Mouse (Mus musculus) stomach, embryonic 15.5 days (tissue): ENCODE data around the gene Pth1r. TPM values are rescaled to one million over a fixed set of nuclear protein-coding genes. Genes with fewer than 3 reads are reported as not detected.

ENCODE experiments used
- ATAC-seq: fragments of 200-750 bp; cut with Nextera tagmentation; 2 replicates; pipeline ENCODE4 v1.8.0; 2017; ENCODE audit warnings: low read depth, moderate number of reproducible peaks, moderate TSS enrichment; ENCODE audit not compliant: insufficient read depth, low FRiP score
- H3K27ac ChIP-seq: fragments of 300-500 bp; sonication (generic); 2 replicates; pipeline ENCODE4 v1.5.1; 2015; ENCODE audit warnings: mild to moderate bottlenecking, inconsistent platforms
- H3K27me3 ChIP-seq: fragments of 300-500 bp; sonication (generic); replicated peaks from 2 replicates; pipeline ENCODE4 v1.6.1; 2015; ENCODE audit warnings: inconsistent platforms
- H3K36me3 ChIP-seq: fragments of 300-500 bp; sonication (generic); 2 replicates; pipeline ENCODE4 v1.6.1; 2015; ENCODE audit warnings: inconsistent platforms
- H3K4me1 ChIP-seq: fragments of 300-500 bp; sonication (generic); 2 replicates; pipeline ENCODE4 v1.6.1; 2015; ENCODE audit warnings: inconsistent platforms
- H3K4me2 ChIP-seq: fragments of 300-500 bp; sonication (generic); 2 replicates; pipeline ENCODE4 v1.6.1; 2015; ENCODE audit warnings: mild to moderate bottlenecking, inconsistent platforms
- H3K4me3 ChIP-seq: fragments of 300-500 bp; sonication (generic); replicated peaks from 2 replicates; pipeline ENCODE4 v1.5.1; 2015; ENCODE audit warnings: inconsistent platforms
- H3K9ac ChIP-seq: fragments of 300-500 bp; sonication (generic); 2 replicates; pipeline ENCODE4 v1.6.1; 2015; ENCODE audit warnings: inconsistent platforms
- H3K9me3 ChIP-seq: fragments of 300-500 bp; sonication (generic); 2 replicates; pipeline ENCODE4 v1.6.1; 2016; ENCODE audit warnings: inconsistent platforms
- WGBS: fragments of 180-500 bp; shearing (Covaris S2); methylation state at CpG from one replicate; pipeline ENCODE4 v1.1.7; 2015; 5-methylcytosine and 5-hydroxymethylcytosine counted together
- polyA plus RNA-seq: library from polyadenylated mRNA; unstranded; fragments of >200 nt; fragmentation: Nextera tagmentation; extraction: Ambion mirVana; gene quantifications from 2 replicates; pipeline ENCODE4 v1.2.1, GENCODE M21; 2015

Gene Pth1r
- polyA plus RNA-seq, 1 experiment from 2014 or later: 23.9 TPM

DNA sequence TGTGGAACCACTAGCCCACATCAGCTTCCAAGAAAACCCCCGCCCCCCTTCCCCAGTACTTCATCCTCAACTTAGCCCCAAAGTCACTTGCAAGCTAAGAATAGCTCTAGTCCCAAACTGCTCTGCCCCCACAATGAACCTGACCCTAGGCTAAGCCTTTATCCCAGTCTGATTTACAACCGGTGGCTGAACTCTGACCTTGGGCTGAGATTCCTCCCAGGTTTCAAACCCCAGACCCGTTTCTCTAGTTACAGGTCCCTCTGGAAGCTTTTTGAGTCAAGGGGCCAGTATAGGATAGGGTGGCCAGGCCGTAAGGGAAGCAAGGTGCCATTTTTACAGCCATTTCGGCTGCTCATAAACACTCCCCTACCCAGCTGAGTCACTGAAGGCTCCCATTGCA, 707 bp downstream of the Pth1r start:
- Histone ChIP-seq H3K4me2 (no peak overlapping the region), H3K4me3 (no peak overlapping the region), H3K36me3 (no peaks in the 10 kb centered on the region), H3K9me3 (no peaks in the 10 kb centered on the region), H3K27me3 (peaks cover 28% of the 10 kb centered on the region), H3K27ac (no peak overlapping the region), H3K9ac (no peak overlapping the region), H3K4me1 (peaks cover 21% of the 10 kb centered on the region; the same call in 1 of the 2 replicates)
- WGBS: 45% methylated on average over 5 of the region's 5 CpGs
- no peak for ATAC-seq

DNA sequence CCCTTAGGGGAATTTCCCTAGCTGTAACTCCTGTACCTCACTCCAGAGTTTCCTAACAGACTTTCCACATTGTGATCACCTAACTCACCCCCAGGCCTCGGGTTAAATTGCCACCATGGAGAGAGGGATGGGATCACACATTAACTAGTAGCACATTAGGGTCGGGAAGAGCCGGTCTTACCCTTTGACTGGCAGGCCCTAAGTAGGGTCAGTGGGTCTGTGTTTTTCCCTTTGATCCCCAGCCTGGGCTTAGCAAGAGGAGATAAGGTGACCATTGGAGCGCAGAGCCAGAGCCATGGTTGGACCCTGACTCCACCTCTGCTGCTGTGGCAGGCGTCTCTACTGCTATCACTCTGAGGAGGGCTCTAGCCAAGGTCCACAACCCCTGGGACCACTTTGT, 1.2 kb downstream of the Pth1r start:
- H3K4me1 ChIP-seq: peaks cover 24% of the 10 kb centered on the region; the same call in 1 of the 2 replicates
- ATAC-seq: no peak
- WGBS: 47% methylated on average over 5 of the region's 5 CpGs
- H3K27ac ChIP-seq: no peak overlapping the region
- H3K4me3 ChIP-seq: no peak overlapping the region
- H3K36me3 ChIP-seq: no peaks in the 10 kb centered on the region
- no peaks in the 10 kb centered on the region for H3K9me3 ChIP-seq
- no peak overlapping the region for H3K9ac ChIP-seq
- H3K27me3 ChIP-seq: peaks cover 33% of the 10 kb centered on the region
- no peak overlapping the region for H3K4me2 ChIP-seq

DNA sequence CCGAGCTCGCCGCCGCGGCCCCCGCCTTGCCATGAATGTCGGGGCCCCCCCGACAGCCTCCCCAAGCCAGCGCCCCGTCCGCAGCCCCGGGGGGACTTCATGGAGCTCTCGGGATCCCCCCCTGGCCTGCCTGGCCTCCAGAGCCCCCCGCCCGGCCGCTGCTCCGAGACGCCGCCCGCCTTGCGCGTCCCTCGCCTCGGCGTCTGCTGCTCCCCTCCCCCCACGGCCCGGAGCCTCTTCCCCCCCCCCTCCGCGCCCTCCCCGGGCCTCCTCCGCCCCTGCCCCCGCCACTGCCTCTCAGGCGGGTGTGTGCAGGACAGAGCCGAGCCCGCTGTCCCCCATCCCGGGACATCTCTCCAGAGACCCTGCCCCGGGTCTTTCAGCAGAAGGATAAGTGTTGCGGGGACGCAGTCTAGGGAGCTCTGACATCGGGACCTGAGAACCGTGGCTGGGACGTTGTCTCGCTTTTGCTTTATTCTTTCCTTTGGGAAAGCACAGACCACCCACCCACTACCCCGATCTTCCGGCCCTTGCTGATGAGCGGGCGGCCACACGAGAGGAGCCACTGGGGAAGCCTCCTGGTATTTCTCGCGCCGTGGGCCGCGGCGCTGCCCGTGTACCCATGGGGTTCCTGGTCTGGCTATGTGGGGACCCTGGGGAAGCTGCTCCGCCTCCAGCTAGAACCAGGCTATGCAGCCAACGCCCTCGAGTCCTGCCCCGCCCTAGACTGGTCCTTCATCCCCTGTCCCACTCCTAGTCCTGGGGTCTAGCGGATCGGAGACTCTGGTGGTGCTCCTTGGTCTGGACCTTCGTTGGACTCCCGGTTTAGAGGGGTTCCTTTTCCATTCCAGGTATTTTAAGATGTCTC, 3.3 kb downstream of the Pth1r start:
- peaks cover 45% of the 10 kb centered on the region for H3K27me3 ChIP-seq
- H3K4me1 ChIP-seq: 0 out of 2 replicates have a peak, but pooled peaks cover 21% of the 10 kb centered on the region
- H3K4me3 ChIP-seq: peak overlapping the region; percentile 64
- ATAC-seq: 0 out of 2 replicates have a peak, but pooled peaks have one; percentile 2
- H3K9me3 ChIP-seq: no peaks in the 10 kb centered on the region
- peak overlapping the region; percentile 73 for H3K27ac ChIP-seq
- WGBS: 4% methylated on average over 43 of the region's 63 CpGs
- peak overlapping the region; percentile 92 for H3K4me2 ChIP-seq
- H3K9ac ChIP-seq: peak overlapping the region; percentile 58
- H3K36me3 ChIP-seq: no peaks in the 10 kb centered on the region; the same call in 1 of the 2 replicates

DNA sequence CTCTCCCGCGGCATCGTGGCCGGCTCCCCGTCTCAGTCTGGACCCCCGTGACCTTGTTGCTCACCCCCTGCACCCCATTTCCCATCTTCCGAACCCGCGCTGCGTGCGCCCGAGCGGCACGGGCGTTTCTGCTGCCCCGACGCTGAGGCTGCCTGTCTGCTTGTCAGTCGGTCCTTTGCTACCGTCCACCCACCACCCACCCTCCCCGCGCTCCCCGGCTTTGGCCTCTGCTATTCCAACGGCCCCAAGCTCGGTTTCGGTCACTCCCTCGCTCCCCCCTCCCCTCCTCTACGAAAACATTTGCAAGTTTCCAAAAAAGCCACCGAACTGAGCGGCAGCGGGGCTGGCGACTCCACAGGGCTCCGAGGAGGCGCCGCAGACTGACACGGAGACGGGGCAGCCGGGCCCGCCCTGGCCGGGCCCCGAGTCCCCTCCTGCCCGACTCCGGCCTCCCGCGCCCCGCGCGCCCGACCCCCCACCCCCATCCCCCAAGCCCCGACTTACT, 3.9 kb downstream of the Pth1r start:
- ATAC-seq: 0 out of 2 replicates have a peak, but pooled peaks have one; percentile 15
- WGBS: under 1% methylated on average over 37 of the region's 49 CpGs
- peaks cover 45% of the 10 kb centered on the region for H3K27me3 ChIP-seq

DNA sequence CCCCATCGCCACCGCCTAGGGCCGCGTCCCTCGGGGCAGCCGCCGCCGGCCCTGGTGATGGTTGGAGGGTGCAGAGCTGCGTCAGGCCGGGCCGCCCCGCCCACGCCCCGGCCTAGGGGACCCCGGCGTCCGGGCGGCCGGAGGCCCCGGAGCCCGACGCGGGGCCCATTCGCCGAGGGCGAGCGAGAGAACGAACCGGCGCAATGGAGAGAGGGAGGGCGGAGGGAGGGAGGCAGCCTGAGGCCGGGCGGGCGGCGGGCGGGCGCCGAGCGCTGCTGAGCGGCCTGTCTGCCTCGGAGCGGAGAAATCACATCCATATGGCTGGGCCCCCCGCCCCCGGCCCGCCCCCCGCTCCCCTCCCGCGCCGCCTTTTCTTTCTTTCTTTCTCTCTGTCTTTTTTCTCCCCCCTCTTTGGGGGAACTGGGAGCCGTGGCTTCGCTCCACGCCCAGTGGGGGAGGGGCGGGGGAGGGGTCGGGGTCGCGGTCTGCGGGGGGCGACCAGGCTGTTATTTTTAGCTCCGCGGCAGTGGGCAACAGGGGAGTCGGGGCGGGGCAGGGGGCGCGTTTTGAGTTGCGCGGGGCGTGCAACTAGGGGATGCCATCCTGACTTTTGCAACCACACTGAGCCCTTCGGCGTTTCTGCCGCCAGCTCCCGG, 4.5 kb downstream of the Pth1r start:
- Histone ChIP-seq H3K36me3 (no peaks in the 10 kb centered on the region; the same call in 1 of the 2 replicates), H3K9me3 (no peaks in the 10 kb centered on the region), H3K27ac (peak overlapping the region; percentile 73), H3K4me2 (peak overlapping the region; percentile 92), H3K9ac (peak overlapping the region; percentile 58), H3K4me1 (0 out of 2 replicates have a peak, but pooled peaks cover 21% of the 10 kb centered on the region), H3K27me3 (peaks cover 45% of the 10 kb centered on the region), H3K4me3 (peak overlapping the region; percentile 64)
- 0% methylated on average over 52 of the region's 71 CpGs for WGBS
- ATAC-seq: peak; percentile 64

More for the DNA sequence above, 3.9 kb downstream of the Pth1r start:
- 0 out of 2 replicates have a peak, but pooled peaks cover 21% of the 10 kb centered on the region for H3K4me1 ChIP-seq
- peak overlapping the region; percentile 73 for H3K27ac ChIP-seq
- no peaks in the 10 kb centered on the region for H3K9me3 ChIP-seq
- peak overlapping the region; percentile 58 for H3K9ac ChIP-seq
- peak overlapping the region; percentile 92 for H3K4me2 ChIP-seq
- H3K4me3 ChIP-seq: peak overlapping the region; percentile 64
- H3K36me3 ChIP-seq: no peaks in the 10 kb centered on the region; the same call in 1 of the 2 replicates

DNA sequence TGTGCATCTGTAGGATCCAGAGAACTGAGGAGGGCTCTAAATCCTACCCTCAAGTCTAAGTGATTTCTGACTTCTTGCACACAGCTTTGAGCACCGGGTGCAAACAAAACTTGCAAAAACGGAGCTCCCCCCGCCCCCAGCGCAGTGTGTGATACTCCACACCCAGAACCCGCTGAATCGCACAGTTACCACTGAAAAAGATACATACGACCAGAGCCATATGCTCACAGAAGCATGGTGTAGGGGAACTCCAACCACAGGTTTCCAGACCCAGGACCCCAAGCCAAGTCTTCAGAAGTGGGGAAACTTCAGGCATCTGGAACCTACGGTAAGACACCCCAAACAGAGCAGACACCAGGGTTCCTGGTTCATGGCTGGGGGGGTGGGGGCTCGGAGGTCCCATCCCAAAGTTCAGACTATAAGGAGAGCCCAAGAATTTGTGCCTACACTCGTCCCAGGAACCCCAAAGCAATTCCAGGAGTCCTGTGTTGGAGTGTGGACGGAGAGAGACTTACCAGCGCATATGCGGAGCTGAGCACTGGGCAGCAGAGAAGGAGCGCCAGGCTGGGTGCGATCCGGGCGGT, 5.1 kb downstream of the Pth1r start, which contains the start of gene Myl3:
Gene Myl3, plus strand, starts transcription at position 151 of the 584 bp plus-strand sequence.
- Histone ChIP-seq H3K9ac (peak within 1 kb of the TSS; percentile 58), H3K4me3 (peak within 1 kb of the TSS; percentile 64), H3K4me1 (0 out of 2 replicates have a peak, but pooled peaks cover 21% of the 10 kb centered on the region), H3K27ac (peak within 1 kb of the TSS; percentile 73), H3K4me2 (peak within 1 kb of the TSS; percentile 92), H3K27me3 (peaks cover 45% of the 10 kb centered on the region), H3K9me3 (no peaks in the 10 kb centered on the region), H3K36me3 (no peaks in the 10 kb centered on the region; the same call in 1 of the 2 replicates)
- WGBS: 3% methylated on average over 17 of the region's 17 CpGs
- no peak for ATAC-seq

DNA sequence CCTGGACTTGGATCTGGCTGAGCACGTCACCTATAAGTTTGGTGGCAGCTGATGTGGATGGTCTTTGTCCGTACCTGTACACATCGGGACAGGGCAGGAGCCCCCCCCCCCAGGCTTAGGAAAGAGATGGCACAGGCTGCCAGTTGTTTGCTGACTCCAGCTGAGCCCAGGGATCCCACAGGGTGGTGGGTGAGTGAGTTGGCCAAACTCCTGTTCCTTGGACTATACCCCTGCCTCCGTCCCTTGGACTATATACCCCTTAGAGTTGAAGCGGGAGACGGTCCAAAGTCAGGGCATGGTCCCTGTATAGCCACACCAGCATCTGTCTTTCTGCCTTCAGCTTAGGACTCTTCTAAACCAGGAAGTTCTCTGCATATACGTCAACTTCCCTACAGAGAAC, 7.0 kb downstream of the Pth1r start:
- H3K9me3 ChIP-seq: no peaks in the 10 kb centered on the region
- H3K4me2 ChIP-seq: no peak overlapping the region
- H3K27me3 ChIP-seq: peaks cover 42% of the 10 kb centered on the region
- H3K4me3 ChIP-seq: no peak overlapping the region
- H3K27ac ChIP-seq: no peak overlapping the region
- 85% methylated on average over 7 of the region's 7 CpGs for WGBS
- no peak for ATAC-seq
- 0 out of 2 replicates have a peak, but pooled peaks cover 21% of the 10 kb centered on the region for H3K4me1 ChIP-seq
- no peaks in the 10 kb centered on the region; the same call in 1 of the 2 replicates for H3K36me3 ChIP-seq
- H3K9ac ChIP-seq: no peak overlapping the region

DNA sequence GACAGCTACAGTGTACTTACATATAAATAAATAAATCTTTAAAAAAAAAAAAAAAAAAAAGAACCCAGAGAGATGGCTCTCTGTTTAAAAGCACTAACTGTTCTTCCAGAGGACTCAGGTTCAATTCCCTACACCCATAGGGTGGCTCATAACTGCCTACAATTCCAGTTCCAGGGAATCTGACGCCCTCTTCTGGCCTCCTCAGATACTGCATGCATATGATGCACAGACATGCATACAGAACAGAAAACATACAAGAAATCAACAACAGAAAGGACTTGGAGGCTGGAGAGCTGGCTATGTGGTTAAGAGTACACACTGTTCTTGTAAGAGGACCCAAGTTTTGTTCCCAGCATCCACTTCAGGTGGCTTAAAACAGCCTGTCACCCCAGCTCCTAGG, 8.9 kb downstream of the Pth1r start:
- WGBS: 29% methylated on average over 1 of the region's 1 CpGs

DNA sequence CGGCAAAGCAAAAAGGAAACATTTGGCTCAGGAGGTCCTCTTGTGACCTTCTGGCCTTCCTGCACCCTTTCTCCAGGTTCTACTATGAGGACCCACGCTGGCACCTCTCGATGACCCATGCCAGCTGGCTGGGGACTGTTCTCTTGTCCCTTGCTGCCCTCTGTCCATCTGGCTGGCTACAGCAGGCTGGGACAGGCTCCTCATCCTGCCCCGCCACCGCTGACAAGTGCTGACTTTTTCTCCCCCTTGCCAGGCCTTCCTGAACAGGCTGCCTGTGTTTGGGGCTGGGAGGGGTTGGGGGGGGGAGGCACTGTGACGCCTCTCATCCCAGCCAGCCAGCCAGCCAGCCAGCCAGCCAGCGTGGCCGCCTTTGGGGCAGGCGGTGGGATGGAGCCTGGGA, 10.6 kb downstream of the Pth1r start:
- Histone ChIP-seq H3K9me3 (no peaks in the 10 kb centered on the region), H3K4me3 (no peak overlapping the region), H3K4me2 (no peak overlapping the region), H3K9ac (no peak overlapping the region), H3K4me1 (peaks cover 33% of the 10 kb centered on the region), H3K27ac (no peak overlapping the region), H3K27me3 (peaks cover 18% of the 10 kb centered on the region), H3K36me3 (no peaks in the 10 kb centered on the region; the same call in 1 of the 2 replicates)
- 47% methylated on average over 9 of the region's 9 CpGs for WGBS
- ATAC-seq: no peak

More for the DNA sequence above, 8.9 kb downstream of the Pth1r start:
- Histone ChIP-seq H3K36me3 (no peaks in the 10 kb centered on the region; the same call in 1 of the 2 replicates), H3K4me2 (no peak overlapping the region), H3K9me3 (no peaks in the 10 kb centered on the region), H3K4me1 (peaks cover 34% of the 10 kb centered on the region), H3K27ac (no peak overlapping the region), H3K9ac (no peak overlapping the region), H3K4me3 (no peak overlapping the region), H3K27me3 (peaks cover 28% of the 10 kb centered on the region)
- no peak for ATAC-seq

DNA sequence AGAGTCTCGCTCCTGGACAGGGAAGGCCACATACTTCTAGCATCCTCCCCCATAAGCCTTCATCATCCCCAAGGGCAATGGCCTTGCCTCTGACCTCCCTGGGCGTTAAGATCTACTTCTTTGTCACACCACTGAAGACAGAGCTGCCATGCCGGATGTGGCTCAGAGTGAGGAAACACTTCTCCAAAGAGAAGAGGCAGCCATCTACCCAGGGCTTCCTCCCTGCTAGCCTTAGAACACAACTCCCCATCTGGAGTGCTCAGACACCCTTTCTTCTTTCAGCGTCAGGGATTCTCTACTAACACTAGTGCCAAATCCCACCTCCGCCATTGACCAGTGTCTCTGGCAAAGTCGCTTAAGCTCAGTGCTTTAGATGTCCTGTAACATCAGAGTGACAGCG, 12.8 kb downstream of the Pth1r start:
- H3K27me3 ChIP-seq: no peaks in the 10 kb centered on the region
- no peak for ATAC-seq
- peaks cover 27% of the 10 kb centered on the region for H3K4me1 ChIP-seq
- no peak overlapping the region for H3K27ac ChIP-seq
- H3K9ac ChIP-seq: no peak overlapping the region
- 74% methylated on average over 7 of the region's 7 CpGs for WGBS
- no peak overlapping the region for H3K4me2 ChIP-seq
- H3K9me3 ChIP-seq: no peaks in the 10 kb centered on the region
- no peak overlapping the region for H3K4me3 ChIP-seq
- no peaks in the 10 kb centered on the region for H3K36me3 ChIP-seq

DNA sequence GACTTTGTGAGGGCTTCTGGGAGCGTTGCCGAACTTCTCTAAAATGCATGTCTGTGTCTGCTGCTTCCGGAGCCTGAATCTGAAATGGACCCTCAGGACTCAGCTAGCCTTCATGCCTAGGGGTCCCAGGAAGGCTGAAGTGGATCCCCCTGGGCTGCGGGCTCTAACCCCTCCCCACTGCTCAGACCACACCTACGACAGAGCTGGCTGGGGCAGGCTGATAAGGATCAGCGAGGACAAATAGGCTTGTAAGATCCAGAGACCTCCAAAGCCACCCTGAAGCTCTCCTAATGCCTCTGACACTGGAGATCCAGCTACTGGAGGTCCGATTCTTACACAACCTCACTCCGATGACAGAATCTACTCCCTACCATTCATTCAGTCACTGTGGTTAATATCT, 13.8 kb downstream of the Pth1r start:
- Histone ChIP-seq H3K4me2 (peak overlapping the region; percentile 71), H3K4me1 (peaks cover 27% of the 10 kb centered on the region), H3K9ac (no peak overlapping the region), H3K27me3 (0 out of 2 replicates have a peak, but pooled peaks cover 5% of the 10 kb centered on the region), H3K4me3 (peak overlapping the region; percentile 33), H3K9me3 (no peaks in the 10 kb centered on the region), H3K36me3 (no peaks in the 10 kb centered on the region), H3K27ac (peak overlapping the region; percentile 76)
- no peak for ATAC-seq
- 6% methylated on average over 8 of the region's 8 CpGs for WGBS
